Mouse (Mus musculus) E14TG2a.4 (cell line): ENCODE results near the gene Poc1b.

Experiments used
- CTCF ChIP-seq: conservative IDR thresholded peaks from 2 replicates; pipeline ENCODE4 v1.5.1; 2014; ENCODE audit warnings: low read length
- NANOG ChIP-seq: IDR thresholded peaks from 2 replicates; pipeline ENCODE4 v1.6.1; 2014; ENCODE audit warnings: borderline replicate concordance, low read length, mixed read lengths

- TF ChIP-seq CTCF (no peak), NANOG (no peak)
These were observed 59.0 kb downstream of the Poc1b start for GRCm38 (mm10) chr10:99165751-99166282.
